Mouse (Mus musculus) cortical plate, adult 2 months (tissue): ENCODE results near the gene Ptpn5. TPM values are rescaled to one million over a fixed set of nuclear protein-coding genes. Genes with fewer than 3 reads are reported as not detected.
A peak's percentile ranks its signal among the peaks of the same experiment; 100 is the strongest.

Experiments
- H3K27ac ChIP-seq: fragments of 200-500 bp; 2 replicates; pipeline ENCODE4 v1.5.1; 2012; ENCODE audit warnings: low read length, control low read depth, inconsistent platforms; ENCODE audit not compliant: insufficient read depth
- H3K4me1 ChIP-seq: fragments of 200-500 bp; 2 replicates; pipeline ENCODE4 v1.6.1; 2011; ENCODE audit warnings: low read length; ENCODE audit not compliant: control insufficient read depth, insufficient read depth
- H3K4me3 ChIP-seq: fragments of 200-500 bp; 2 replicates; pipeline ENCODE4 v1.5.1; 2011; ENCODE audit warnings: mild to moderate bottlenecking, low read length, control low read depth; ENCODE audit not compliant: insufficient read depth
- CTCF ChIP-seq: fragments of 200-500 bp; IDR thresholded peaks from 2 replicates; pipeline ENCODE4 v1.5.1; 2011; ENCODE audit warnings: mild to moderate bottlenecking, control low read depth, low read length; ENCODE audit not compliant: insufficient read depth; ENCODE audit errors: extremely low read depth
- POLR2A ChIP-seq: fragments of 200-500 bp; IDR thresholded peaks from 2 replicates; pipeline ENCODE4 v1.6.1; 2011; ENCODE audit warnings: mild to moderate bottlenecking, low read length, control low read depth; ENCODE audit not compliant: insufficient read depth; ENCODE audit errors: extremely low read depth
- polyA plus RNA-seq: library from polyadenylated mRNA; depleted of rRNA; stranded (reverse); fragments of >200 nt; gene quantifications from 2 replicates; pipeline ENCODE4 v1.2.3, GENCODE M21; 2012; rRNA removed

Ptpn5 gene
- polyA plus RNA-seq, 1 experiment: 221 TPM

DNA sequence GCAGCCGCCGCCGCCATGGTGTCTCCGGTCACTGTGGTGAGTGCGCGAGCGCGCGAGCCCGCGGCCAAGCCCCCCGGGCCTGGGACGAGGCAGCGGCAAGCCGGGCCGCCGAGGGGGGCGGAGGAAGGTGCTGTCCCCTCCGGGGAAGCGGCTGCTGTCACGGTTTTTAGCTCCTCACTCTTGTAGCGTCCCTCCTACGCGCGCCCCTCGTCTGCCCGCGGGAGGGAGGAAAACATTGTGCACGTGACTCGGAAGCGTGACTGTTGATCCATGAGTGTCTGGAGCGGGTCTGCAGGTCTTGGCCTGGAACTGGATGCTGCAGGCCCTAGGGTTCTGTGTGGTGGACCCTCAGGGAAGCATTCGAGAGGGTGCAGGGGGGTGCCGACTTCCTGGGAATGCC, 82.7 kb downstream of the Ptpn5 start:
- peaks cover 2% of the 10 kb centered on the region; the same call in 1 of the 2 replicates for H3K4me1 ChIP-seq
- H3K27ac ChIP-seq: peak overlapping the region; percentile 88
- TF ChIP-seq POLR2A: no peak
- TF ChIP-seq CTCF: no peak
- H3K4me3 ChIP-seq: peak overlapping the region; percentile 56

DNA sequence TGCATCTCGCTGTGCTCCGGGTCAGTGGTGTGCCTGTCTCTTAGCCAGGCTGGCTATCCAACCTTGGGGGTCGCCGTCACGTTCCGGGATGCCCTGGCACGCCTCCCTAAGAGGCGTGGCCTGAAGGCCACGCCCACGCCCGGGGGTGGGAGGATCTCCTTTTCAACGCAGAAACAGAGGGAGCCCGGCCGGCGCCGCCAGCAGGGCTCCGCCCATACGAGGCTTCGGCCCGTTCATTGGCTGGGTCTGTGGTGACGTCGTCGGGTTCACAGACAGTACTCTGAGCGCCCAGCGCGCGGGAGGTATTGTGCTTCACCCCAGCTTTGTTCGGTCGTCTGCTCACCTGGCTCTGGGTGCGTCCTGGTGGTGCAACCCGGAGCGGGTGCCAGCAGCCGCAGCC, 83.1 kb downstream of the Ptpn5 start, which contains the start of gene Tmem86a:
Gene Tmem86a (plus strand): TSS at position 236 of the 400 bp plus-strand sequence.
- H3K4me3 ChIP-seq: peak within 1 kb of the TSS; percentile 56
- TF ChIP-seq CTCF (no peak), POLR2A (peak; percentile 86)
- H3K4me1 ChIP-seq: peaks cover 2% of the 10 kb centered on the region; the same call in 1 of the 2 replicates
- H3K27ac ChIP-seq: peak within 1 kb of the TSS; percentile 88

- H3K4me3 ChIP-seq: no peak overlapping the region
- H3K4me1 ChIP-seq: no peaks in the 10 kb centered on the region
- H3K27ac ChIP-seq: no peak overlapping the region
- no peak for TF ChIP-seq CTCF
- TF ChIP-seq POLR2A: no peak
Measured at GRCm38 (mm10) chr7:47042823-47043490, 90.5 kb downstream of the Ptpn5 start.

- no peak overlapping the region for H3K27ac ChIP-seq
Measured at GRCm38 (mm10) chr7:47042121-47042520, 91.4 kb downstream of the Ptpn5 start.

DNA sequence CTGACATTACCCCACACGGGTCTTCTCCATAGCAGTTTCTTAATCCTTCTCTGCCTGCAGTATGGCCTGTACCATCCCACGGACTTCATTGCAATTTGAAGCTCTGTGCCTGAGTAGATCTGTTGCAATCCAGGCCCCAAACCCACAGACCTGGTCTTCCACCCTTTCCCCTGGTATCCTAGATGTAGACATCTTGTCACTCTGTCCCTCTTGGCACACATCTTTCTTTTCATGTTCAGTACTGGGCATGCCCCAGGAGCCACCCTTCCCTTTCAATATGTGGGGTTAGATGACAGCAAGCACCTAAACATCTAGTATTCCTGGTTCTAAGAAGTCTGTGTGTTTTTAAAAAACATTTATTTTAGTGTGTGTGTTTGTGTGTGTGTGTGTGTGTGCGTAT, 91.8 kb downstream of the Ptpn5 start:
- Histone ChIP-seq H3K27ac (no peak overlapping the region), H3K4me3 (no peak overlapping the region), H3K4me1 (no peaks in the 10 kb centered on the region)
- TF ChIP-seq POLR2A (no peak), CTCF (no peak)

More at GRCm38 (mm10) chr7:47042121-47042520, 91.4 kb downstream of the Ptpn5 start:
- no peak overlapping the region for H3K4me3 ChIP-seq
- H3K4me1 ChIP-seq: no peaks in the 10 kb centered on the region
- TF ChIP-seq CTCF (no peak), POLR2A (no peak)

DNA sequence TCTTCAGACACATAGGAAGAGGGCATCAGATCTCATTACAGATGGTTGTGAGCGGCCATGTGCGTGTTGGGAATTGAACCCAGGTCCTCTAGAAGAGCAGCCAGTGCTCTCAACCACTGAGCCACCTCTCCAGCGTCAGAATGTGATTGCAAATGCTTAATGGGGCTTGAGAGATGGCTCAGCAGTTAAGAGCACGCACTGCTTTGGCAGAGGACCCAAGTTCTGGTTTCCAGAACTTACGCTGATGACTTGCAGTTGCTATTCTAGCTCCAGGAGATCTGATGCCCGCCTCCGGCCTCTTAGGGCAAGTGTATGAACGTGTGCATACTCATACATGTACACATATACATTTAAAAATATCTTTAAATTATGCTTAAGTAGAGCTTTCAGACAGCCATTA, 98.1 kb downstream of the Ptpn5 start:
- TF ChIP-seq POLR2A (no peak), CTCF (no peak)
- H3K27ac ChIP-seq: no peak overlapping the region
- H3K4me3 ChIP-seq: no peak overlapping the region
- H3K4me1 ChIP-seq: no peaks in the 10 kb centered on the region

DNA sequence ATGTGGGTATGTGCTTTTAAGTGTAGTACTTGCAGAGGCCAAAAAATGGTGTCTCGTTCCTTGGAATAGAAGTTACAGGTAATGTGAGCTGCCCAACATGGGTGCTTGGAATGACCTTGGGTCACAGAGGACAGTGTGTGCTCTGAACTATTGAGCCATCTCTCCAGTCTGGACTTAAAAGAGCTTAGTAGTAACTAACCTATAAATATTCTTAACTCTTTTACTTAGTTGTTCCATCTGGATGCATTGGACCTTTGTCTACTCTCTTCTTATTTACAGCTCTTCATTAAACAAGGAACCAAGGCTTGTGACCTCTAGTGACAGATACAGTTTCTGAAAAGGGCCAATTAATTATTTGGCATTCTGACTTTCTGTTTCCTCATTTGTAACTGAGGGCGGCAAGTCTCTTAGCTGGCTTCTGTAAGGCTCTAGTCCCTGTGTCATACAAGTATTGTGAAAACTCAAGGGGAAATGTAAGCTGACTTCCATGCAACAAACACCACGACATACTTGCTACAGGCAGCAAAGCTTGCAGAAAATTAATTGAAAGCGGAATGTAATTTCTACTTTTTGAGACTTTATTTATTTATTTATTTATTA, 98.6 kb downstream of the Ptpn5 start:
- no peak overlapping the region for H3K27ac ChIP-seq
- no peaks in the 10 kb centered on the region for H3K4me1 ChIP-seq
- no peak overlapping the region for H3K4me3 ChIP-seq
- TF ChIP-seq POLR2A: no peak
- TF ChIP-seq CTCF: no peak

DNA sequence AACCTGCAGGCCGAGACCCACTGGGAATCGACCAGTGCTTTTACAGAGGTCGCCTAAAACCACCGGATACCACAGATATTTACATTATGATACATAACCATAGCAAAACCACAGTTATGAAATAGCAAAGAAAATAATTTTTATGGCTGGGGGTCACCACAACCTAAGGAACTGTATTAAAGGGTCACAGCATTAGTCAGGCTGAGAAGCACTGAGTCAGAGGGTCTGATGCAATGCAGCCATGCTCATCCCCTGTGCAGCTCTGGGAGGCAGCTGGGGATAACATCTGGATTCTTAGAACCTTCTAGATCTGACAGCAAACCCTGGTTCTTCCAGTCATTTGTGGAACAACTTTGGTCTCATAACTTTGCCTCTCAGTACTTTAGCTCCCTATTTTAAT, 102.1 kb downstream of the Ptpn5 start:
- TF ChIP-seq CTCF: no peak
- no peak for TF ChIP-seq POLR2A
- H3K27ac ChIP-seq: no peak overlapping the region
- no peaks in the 10 kb centered on the region for H3K4me1 ChIP-seq
- H3K4me3 ChIP-seq: no peak overlapping the region

DNA sequence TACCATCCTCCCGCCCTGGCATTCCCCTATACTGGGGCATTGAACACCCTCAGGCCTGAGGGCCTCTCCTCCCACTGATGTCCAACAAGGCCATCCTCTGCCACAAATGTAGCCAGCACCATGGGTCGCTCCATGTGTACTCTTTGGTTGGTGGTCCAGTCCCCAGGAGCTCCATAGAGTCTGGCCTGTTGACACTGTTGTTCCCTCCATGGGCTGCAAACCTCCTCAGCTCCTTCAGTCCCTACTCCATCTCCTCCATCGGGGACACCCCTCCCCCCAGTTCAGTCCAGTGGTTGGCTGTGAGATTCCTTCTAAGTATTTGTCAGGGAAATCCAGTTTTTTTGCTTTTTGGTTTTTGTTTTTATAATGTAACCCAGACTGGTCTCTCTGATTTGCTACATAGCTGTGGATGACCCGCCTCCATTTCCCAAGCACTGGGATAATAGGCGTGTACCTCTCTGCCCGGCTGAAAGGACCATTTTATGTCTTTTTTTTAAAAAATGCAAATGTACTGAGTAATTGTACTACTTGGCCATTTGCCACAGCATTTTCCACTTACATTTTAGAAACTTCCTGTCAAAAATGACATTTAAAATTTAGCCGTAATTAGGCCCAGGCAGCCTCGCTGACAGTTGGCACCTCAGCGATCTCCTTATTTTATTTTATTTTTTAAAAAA, 102.8 kb downstream of the Ptpn5 start:
- Histone ChIP-seq H3K27ac (no peak overlapping the region), H3K4me1 (no peaks in the 10 kb centered on the region), H3K4me3 (no peak overlapping the region)
- TF ChIP-seq CTCF: no peak
- no peak for TF ChIP-seq POLR2A

Other genes with a start within 250 kb of the Ptpn5 start
- gene Tsg101, start 213.7 kb downstream of the Ptpn5 start, polyA plus RNA-seq: 61.9 and 67.3 TPM in 2 replicates
- 7.1 and 7.8 TPM in 2 replicates for gene Uevld, start 175.2 kb downstream of the Ptpn5 start, polyA plus RNA-seq
- not detected in 2 replicates for gene Gm9999, start 150.1 kb downstream of the Ptpn5 start, polyA plus RNA-seq
- 6.8 and 7.2 TPM in 2 replicates for gene Spty2d1, start 125.3 kb downstream of the Ptpn5 start, polyA plus RNA-seq
- 22.5 and 22.6 TPM in 2 replicates for gene Tmem86a, start 83.1 kb downstream of the Ptpn5 start, polyA plus RNA-seq
- gene Mrgpra6, start 71.2 kb upstream of the Ptpn5 start, polyA plus RNA-seq: not detected in 2 replicates
- gene Mrgpra9, start 119.2 kb upstream of the Ptpn5 start, polyA plus RNA-seq: not detected in 2 replicates
- not detected in 2 replicates for gene Mrgpra1, start 220.6 kb upstream of the Ptpn5 start, polyA plus RNA-seq